Comparison of ENCODE assay signal across 22 mouse cellular contexts in the genomic region with DNA sequence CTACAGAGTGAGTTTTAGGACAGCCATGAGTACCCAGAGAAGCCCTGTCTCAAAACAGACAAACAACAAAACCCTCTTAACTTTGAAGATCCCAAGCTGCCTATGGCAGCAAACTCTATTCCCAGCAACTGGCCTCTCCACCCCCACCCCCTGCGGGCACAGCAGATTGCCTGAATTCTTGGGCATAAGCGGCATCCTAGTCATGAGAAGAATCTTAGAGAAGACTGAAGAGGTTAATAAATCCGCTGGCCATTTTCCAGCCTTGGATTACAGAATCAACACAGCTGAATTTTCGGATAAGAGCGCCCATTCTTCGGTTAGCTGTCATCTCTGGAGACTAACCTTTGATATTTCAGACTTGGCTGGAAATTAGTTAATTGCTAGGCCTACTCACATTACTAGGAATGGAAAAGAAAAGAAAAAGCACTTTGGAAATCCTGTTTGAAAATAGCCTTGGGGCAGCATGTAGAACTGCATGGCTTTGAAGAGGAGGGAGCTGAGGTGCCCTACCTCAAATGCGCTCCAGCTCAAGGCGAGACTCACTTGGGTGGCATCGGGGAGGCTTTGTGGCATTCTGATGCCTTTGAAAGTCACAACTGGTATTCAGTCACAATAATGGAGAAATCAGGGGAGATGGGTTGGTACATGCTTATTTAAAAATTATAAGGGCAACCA. TPM values are rescaled to one million over a fixed set of nuclear protein-coding genes. Genes with fewer than 3 reads are reported as not detected.
A peak's percentile ranks its signal among the peaks of the same experiment; 100 is the strongest.
DNase-seq lines count a peak whose midpoint lies in the region; ATAC-seq and TF ChIP-seq lines count a peak whose summit lies in the region.
"Had no signal": no experiment of that assay in that cellular context is flagged by ENCODE, and none has a peak within 500 bp of the region (broad histone marks: within the 10 kb centered on the region; RNA-seq: fewer than 3 reads in every experiment).

No protein-coding gene starts in this region.

- CTCF ChIA-PET in Patski (lab: Charles Lee) = interaction anchor here (0.7 to 1.6 kb wide), 7 partner anchors 8 to 44 kb away, joined by 3 to 5 read pairs (median 3); partner anchors contain the start of gene Map3k4

- no peak for TF ChIP-seq CTCF in Patski (IDR thresholded peaks at IDR 0.05)

- in situ Hi-C loops in Patski (cut with MboI; ENCODE audit: low pct_unique_long_range_greater_than_20kb) = no loop called here

- intact Hi-C loops in left cerebral cortex, postnatal 4 days (cut with DNase I) = no loop called here
- intact Hi-C loops in left cerebral cortex, postnatal 14 days (cut with DNase I) = no loop called here

- peak; percentile 50 to 63 for DNase-seq in cerebellum, postnatal 10 days
- DNase-seq in left cerebral cortex, postnatal 4 days = peak; percentile 20
- no peak for DNase-seq in left cerebral cortex, postnatal 14 days (ENCODE audit: low spot score in 2 of 2)
- DNase-seq in Patski (ENCODE audit: low read depth, low spot score) (peak; percentile 91), adipocyte (ENCODE audit: low spot score) (no peak)
- peak; percentile 49 for DNase-seq in fibroblast of lung, adult 2 months (ENCODE audit: low read depth)
- DNase-seq in right cerebral cortex, adult 18-20 months = no peak
- DNase-seq: adrenal gland, adult 8-10 months; cerebellum, adult 18-20 months; gastrocnemius, postnatal 36 days; kidney, postnatal 10 days; retina, postnatal 1 day had no signal

- no peak for ATAC-seq in cerebellum, adult (ENCODE audit: insufficient number of reproducible peaks, low FRiP score, low TSS enrichment)
- ATAC-seq in Patski = peak; percentile 84
- ATAC-seq: CD4-positive, CD25-positive, alpha-beta regulatory T cell, adult 4 months; intestine, embryonic 16.5 days had no signal

- POLR2A ChIA-PET in Patski (lab: Charles Lee) = interaction anchor here (0.8 kb wide), 1 partner anchor 11 kb away, joined by 3 read pairs; no protein-coding TSS in a partner anchor

- no peaks in the 10 kb centered on the region for H3K27me3 ChIP-seq in Patski
- H3K27me3 ChIP-seq: forebrain, embryonic 12.5 days; hindbrain, embryonic 15.5 days; limb, embryonic 13.5 days; midbrain, embryonic 12.5 days had no signal

RNA-seq across cellular contexts. Expression of gene Map3k4, which starts 25.2 kb away (rescaled TPM):
- 10 to 100 TPM; 43.0 to 44.1 TPM for total RNA-seq in left cerebral cortex, postnatal 4 days (2021)
- total RNA-seq in left cerebral cortex, postnatal 14 days (2021) = 10 to 100 TPM; 36.1 to 39.2 TPM
- 49.3 TPM for polyA plus RNA-seq in Patski (2021)

RNA-seq across cellular contexts. Expression of gene Plg, which starts 34.6 kb away (rescaled TPM):
- under 1 TPM; 0.14 to 0.20 TPM for total RNA-seq in left cerebral cortex, postnatal 4 days (2021)
- not detected for total RNA-seq in left cerebral cortex, postnatal 14 days (2021)
- polyA plus RNA-seq in Patski (2021) = 0.06 TPM
- total RNA-seq: G1E; heart, postnatal 25 days had no signal
- polyA plus RNA-seq: CD4-positive, CD25-positive, alpha-beta regulatory T cell, adult 4 months; G1E; midbrain, embryonic 12.5 days; small intestine, adult 2 months had no signal

Comparison
In these comparisons a context has a peak if more than half of its experiments do, and no peak if none do; other contexts are left out.
1. DNase-seq: peak in cerebellum, postnatal 10 days (2 of 2), left cerebral cortex, postnatal 4 days (single experiment), Patski (single experiment) and fibroblast of lung, adult 2 months (single experiment); none in left cerebral cortex, postnatal 14 days (0 of 2), adipocyte (single experiment) and right cerebral cortex, adult 18-20 months (single experiment).